Comparison of ENCODE assay signal across 23 mouse cellular contexts in the genomic region with DNA sequence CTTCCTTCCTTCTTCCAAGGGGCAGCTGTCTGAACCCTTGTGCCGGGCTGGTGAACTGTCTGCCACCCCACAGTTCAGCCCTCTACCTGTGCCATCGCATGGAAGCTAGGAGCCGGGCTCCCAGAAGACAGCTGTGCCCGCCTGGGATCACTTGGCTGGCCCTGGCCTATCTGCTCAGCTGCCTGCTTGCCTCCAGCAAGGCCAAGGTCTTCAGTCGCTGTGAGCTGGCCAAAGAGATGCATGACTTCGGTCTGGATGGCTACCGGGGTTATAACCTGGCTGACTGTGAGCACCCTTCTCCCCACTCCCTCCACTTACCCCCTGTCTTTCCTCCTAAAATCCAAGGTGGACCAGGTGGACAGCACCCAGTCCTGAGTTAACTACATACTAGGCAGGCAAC. TPM values are rescaled to one million over a fixed set of nuclear protein-coding genes. Genes with fewer than 3 reads are reported as not detected.
DNase-seq lines count a peak whose midpoint lies in the region; ATAC-seq and TF ChIP-seq lines count a peak whose summit lies in the region.
"Had no signal": no experiment of that assay in that cellular context is flagged by ENCODE, and none has a peak within 500 bp of the region (broad histone marks: within the 10 kb centered on the region; RNA-seq: fewer than 3 reads in every experiment).

No protein-coding gene starts in this region.

- peak overlapping the region; percentile 20; the same call in 1 of the 2 replicates for H3K4me3 ChIP-seq in G1E (ENCODE audit: low read depth, low read length)
- H3K4me3 ChIP-seq: embryonic facial prominence, embryonic 10.5 days; embryonic facial prominence, embryonic 12.5 days; forebrain, embryonic 13.5 days; forebrain, embryonic 15.5 days had no signal

- H3K9me3 ChIP-seq in G1E (replicated peaks): peaks cover 69% of the 10 kb centered on the region
- H3K9me3 ChIP-seq: embryonic facial prominence, embryonic 10.5 days; embryonic facial prominence, embryonic 12.5 days; forebrain, embryonic 13.5 days; forebrain, embryonic 15.5 days had no signal

- ATAC-seq in G1E (ENCODE audit: extremely low read depth, insufficient number of reproducible peaks, low FRiP score, poor library complexity, severe bottlenecking): no peak; the same call in 1 of the 2 replicates
- ATAC-seq in megakaryocyte-erythroid progenitor cell, adult 5-6 weeks (replicated peaks; ENCODE audit: low FRiP score, low TSS enrichment, poor library complexity, severe bottlenecking): no peak
- ATAC-seq: CD4-positive, CD25-positive, alpha-beta regulatory T cell, adult 4 months; forebrain, embryonic 13.5 days; forebrain, embryonic 15.5 days; forebrain, postnatal 0 days had no signal

- no peak for TF ChIP-seq CTCF in G1E (IDR thresholded peaks at IDR 0.05; ENCODE audit: low read depth, low read length)

- H3K36me3 ChIP-seq in G1E (replicated peaks): no peaks in the 10 kb centered on the region
- H3K36me3 ChIP-seq: embryonic facial prominence, embryonic 10.5 days; embryonic facial prominence, embryonic 12.5 days; forebrain, embryonic 15.5 days had no signal

- DNase-seq in adrenal gland, adult 2 months: peak; percentile 75
- DNase-seq in adrenal gland, postnatal 10 days: no peak
- no peak for DNase-seq in G1E (ENCODE audit: low spot score)
- DNase-seq in adrenal gland, postnatal 25 days: peak; percentile 15
- DNase-seq in frontal cortex, postnatal 25 days (ENCODE audit: low spot score in 2 of 2): no peak
- DNase-seq: B cell, adult 2 months; cerebellum, adult 11-12 months; cerebellum, adult 2 months; cerebellum, adult 9-10 months; cerebellum, postnatal 10 days; cerebellum, postnatal 25 days; forebrain, postnatal 0 days had no signal

- H3K27me3 ChIP-seq in G1E (ENCODE audit: insufficient read depth, low read length): no peaks in the 10 kb centered on the region
- H3K27me3 ChIP-seq: embryonic facial prominence, embryonic 12.5 days; forebrain, embryonic 13.5 days; forebrain, embryonic 15.5 days had no signal

- no peaks in the 10 kb centered on the region for H3K4me1 ChIP-seq in G1E (ENCODE audit: insufficient read depth, low read depth, low read length)
- H3K4me1 ChIP-seq: embryonic facial prominence, embryonic 10.5 days; embryonic facial prominence, embryonic 12.5 days; forebrain, embryonic 13.5 days; forebrain, embryonic 15.5 days had no signal

RNA-seq across cellular contexts. Expression of a gene that starts 4.8 kb away (rescaled TPM):
- not detected for total RNA-seq in adrenal gland, adult 2 months (2021)
- not detected in 2 replicates for polyA plus RNA-seq in adrenal gland, adult 2 months (2012; rRNA removed)
- not detected for total RNA-seq in adrenal gland, postnatal 10 days (2021)
- total RNA-seq in G1E (2014; fragmentation: Nextera tagmentation) (not detected in 2 replicates), G1E (2017) (not detected in 2 replicates)
- not detected in 2 replicates for polyA plus RNA-seq in G1E (2012)
- total RNA-seq in adrenal gland, postnatal 25 days (2021): not detected in 2 replicates
- not detected in 2 replicates for total RNA-seq in megakaryocyte-erythroid progenitor cell, adult 5-6 weeks (2014; fragmentation: Nextera tagmentation)
- total RNA-seq in megakaryocyte-erythroid progenitor cell, adult 5-6 weeks (2017): not detected in 2 replicates
- total RNA-seq: CH12.LX; forebrain, postnatal 0 days; MEL had no signal
- polyA plus RNA-seq: CD4-positive, CD25-positive, alpha-beta regulatory T cell, adult 4 months; cerebellum, adult 2 months; cortical plate, adult 2 months; embryonic facial prominence, embryonic 10.5 days; embryonic facial prominence, embryonic 12.5 days; embryonic facial prominence, embryonic 14.5 days; forebrain, embryonic 11.5 days; forebrain, embryonic 13.5 days; forebrain, embryonic 15.5 days; forebrain, postnatal 0 days had no signal

RNA-seq across cellular contexts. Expression of a gene that starts 53.0 kb away (rescaled TPM):
- 10 to 100 TPM; 39.6 to 73.2 TPM for total RNA-seq in adrenal gland, adult 2 months (2021)
- polyA plus RNA-seq in adrenal gland, adult 2 months (2012; rRNA removed): 76.9 and 108 TPM in 2 replicates
- total RNA-seq in adrenal gland, postnatal 10 days (2021): 10 to 100 TPM; 30.4 to 30.8 TPM
- not detected in 2 replicates for total RNA-seq in G1E (2014; fragmentation: Nextera tagmentation)
- total RNA-seq in G1E (2017): not detected in 2 replicates
- not detected in 2 replicates for polyA plus RNA-seq in G1E (2012)
- 65.1 and 67.8 TPM in 2 replicates for total RNA-seq in adrenal gland, postnatal 25 days (2021)
- 8.9 and 11.2 TPM in 2 replicates for total RNA-seq in megakaryocyte-erythroid progenitor cell, adult 5-6 weeks (2014; fragmentation: Nextera tagmentation)
- total RNA-seq in megakaryocyte-erythroid progenitor cell, adult 5-6 weeks (2017): 2.1 and 4.2 TPM in 2 replicates
- polyA plus RNA-seq: CD4-positive, CD25-positive, alpha-beta regulatory T cell, adult 4 months had no signal

Comparison
In these comparisons a context has a peak if more than half of its experiments do, and no peak if none do; other contexts are left out.
1. DNase-seq: peak in adrenal gland, adult 2 months (single experiment) and adrenal gland, postnatal 25 days (single experiment); none in adrenal gland, postnatal 10 days (single experiment), G1E (single experiment) and frontal cortex, postnatal 25 days (0 of 2).